Mouse (Mus musculus) kidney, embryonic 16.5 days (tissue): ENCODE results near the gene Olfr692. TPM values are rescaled to one million over a fixed set of nuclear protein-coding genes. Genes with fewer than 3 reads are reported as not detected.
"Not testable (repeated sequence)": the region's sequence is repeated elsewhere in the genome, so short reads cannot be mapped to it uniquely, and the experiment has no call there.

ENCODE experiments used
- ATAC-seq: fragments of 200-750 bp; cut with Nextera tagmentation; 2 replicates; pipeline ENCODE4 v1.8.0; 2017; ENCODE audit warnings: moderate TSS enrichment; ENCODE audit not compliant: low FRiP score, low TSS enrichment
- H3K27ac ChIP-seq: fragments of 300-500 bp; sonication (generic); 2 replicates; pipeline ENCODE4 v1.5.1; 2014; ENCODE audit warnings: low read length
- H3K27me3 ChIP-seq: fragments of 300-500 bp; sonication (generic); 2 replicates; pipeline ENCODE4 v1.6.1; 2014; ENCODE audit warnings: low read length, control low read depth, mixed read lengths; ENCODE audit not compliant: insufficient read depth
- H3K36me3 ChIP-seq: fragments of 300-500 bp; sonication (generic); 2 replicates; pipeline ENCODE4 v1.6.1; 2014; ENCODE audit warnings: low read length, control low read depth, mixed read lengths; ENCODE audit not compliant: insufficient read depth
- H3K4me1 ChIP-seq: fragments of 300-500 bp; sonication (generic); 2 replicates; pipeline ENCODE4 v1.6.1; 2014; ENCODE audit warnings: low read length, control low read depth, mixed read lengths; ENCODE audit not compliant: insufficient read depth
- H3K4me2 ChIP-seq: fragments of 300-500 bp; sonication (generic); replicated peaks from 2 replicates; pipeline ENCODE4 v1.6.1; 2014; ENCODE audit warnings: low read depth, low read length
- H3K4me3 ChIP-seq: fragments of 300-500 bp; sonication (generic); 2 replicates; pipeline ENCODE4 v1.5.1; 2014; ENCODE audit warnings: mild to moderate bottlenecking, low read length
- H3K9ac ChIP-seq: fragments of 300-500 bp; sonication (generic); replicated peaks from 2 replicates; pipeline ENCODE4 v1.6.1; 2014; ENCODE audit warnings: low read length
- H3K9me3 ChIP-seq: fragments of 300-500 bp; sonication (generic); 2 replicates; pipeline ENCODE4 v1.6.1; 2016; ENCODE audit warnings: low read length, control low read depth
- WGBS: fragments of 180-500 bp; shearing (Covaris S2); extraction: QIAGEN DNeasy Blood & Tissue Kit; methylation state at CpG from one replicate; pipeline ENCODE4 v1.1.7; 2014; 5-methylcytosine and 5-hydroxymethylcytosine counted together
- polyA plus RNA-seq: library from polyadenylated mRNA; unstranded; fragments of >200 nt; fragmentation: Nextera tagmentation; extraction: Ambion mirVana; gene quantifications from 2 replicates; pipeline ENCODE4 v1.2.1, GENCODE M21; 2015

Olfr692 gene
- polyA plus RNA-seq = not detected in 2 replicates

- Histone ChIP-seq H3K4me1 (no peaks in the 10 kb centered on the region), H3K27ac (no peak within 1 kb of the TSS), H3K9ac (no peak within 1 kb of the TSS), H3K27me3 (no peaks in the 10 kb centered on the region), H3K4me3 (no peak within 1 kb of the TSS), H3K36me3 (no peaks in the 10 kb centered on the region), H3K4me2 (no peak within 1 kb of the TSS), H3K9me3 (no peaks in the 10 kb centered on the region)
- ATAC-seq = no peak
- 96% methylated on average over 1 of the region's 1 CpGs for WGBS
These were observed at the start of gene Olfr692 for GRCm38 (mm10) chr7:105367930-105368329. Olfr692 (plus strand) TSS chr7:105368230.

- Histone ChIP-seq H3K4me2 (no peak overlapping the region), H3K27ac (no peak overlapping the region), H3K4me3 (no peak overlapping the region), H3K9me3 (no peaks in the 10 kb centered on the region), H3K4me1 (no peaks in the 10 kb centered on the region), H3K27me3 (no peaks in the 10 kb centered on the region), H3K36me3 (no peaks in the 10 kb centered on the region), H3K9ac (no peak overlapping the region)
- 70% methylated on average over 2 of the region's 2 CpGs for WGBS
- no peak for ATAC-seq
These were observed 42.7 kb upstream of the Olfr692 start for GRCm38 (mm10) chr7:105325302-105325701.

- H3K27ac ChIP-seq = no peak within 1 kb of the TSS
- ATAC-seq = no peak
- no peaks in the 10 kb centered on the region for H3K4me1 ChIP-seq
- H3K4me2 ChIP-seq = no peak within 1 kb of the TSS
- WGBS = 84% methylated on average over 1 of the region's 1 CpGs
- no peaks in the 10 kb centered on the region for H3K27me3 ChIP-seq
- no peaks in the 10 kb centered on the region for H3K36me3 ChIP-seq
- no peak within 1 kb of the TSS for H3K9ac ChIP-seq
- H3K9me3 ChIP-seq = no peaks in the 10 kb centered on the region
- H3K4me3 ChIP-seq = no peak within 1 kb of the TSS
These were observed 34.0 kb upstream of the Olfr692 start, which contains the start of gene Olfr690 for GRCm38 (mm10) chr7:105334004-105334403. Olfr690 (minus strand) TSS chr7:105334104.

GRCm38 (mm10) chr7:105342170-105342569 is 25.9 kb upstream of the Olfr692 start, which contains the start of gene Olfr691:
Olfr691 (minus strand) TSS chr7:105342270.
- H3K9ac ChIP-seq = no peak within 1 kb of the TSS
- WGBS = 55% methylated on average over 1 of the region's 1 CpGs
- H3K36me3 ChIP-seq = no peaks in the 10 kb centered on the region
- H3K4me1 ChIP-seq = no peaks in the 10 kb centered on the region
- H3K27me3 ChIP-seq = no peaks in the 10 kb centered on the region
- H3K9me3 ChIP-seq = no peaks in the 10 kb centered on the region
- no peak for ATAC-seq
- no peak within 1 kb of the TSS for H3K27ac ChIP-seq
- no peak within 1 kb of the TSS for H3K4me2 ChIP-seq
- no peak within 1 kb of the TSS for H3K4me3 ChIP-seq

- Histone ChIP-seq H3K4me2 (no peak overlapping the region), H3K9me3 (no peaks in the 10 kb centered on the region), H3K27ac (no peak overlapping the region), H3K4me3 (no peak overlapping the region), H3K9ac (no peak overlapping the region), H3K4me1 (no peaks in the 10 kb centered on the region), H3K36me3 (no peaks in the 10 kb centered on the region), H3K27me3 (no peaks in the 10 kb centered on the region)
- 68% methylated on average over 2 of the region's 2 CpGs for WGBS
- no peak for ATAC-seq
These were observed 25.3 kb upstream of the Olfr692 start for GRCm38 (mm10) chr7:105342752-105343151.

GRCm38 (mm10) chr7:105356064-105356463 is 12.0 kb upstream of the Olfr692 start:
- H3K4me3 ChIP-seq, H3K9ac ChIP-seq, H3K27me3 ChIP-seq, H3K36me3 ChIP-seq, H3K27ac ChIP-seq, H3K4me2 ChIP-seq, H3K9me3 ChIP-seq, H3K4me1 ChIP-seq, ATAC-seq: not testable (repeated sequence)
- no CpG with 5 or more reads among the region's 5 CpGs for WGBS

- not testable (repeated sequence) for H3K27ac ChIP-seq, H3K27me3 ChIP-seq, H3K4me1 ChIP-seq, H3K36me3 ChIP-seq, ATAC-seq, H3K9me3 ChIP-seq, H3K4me2 ChIP-seq, H3K9ac ChIP-seq, H3K4me3 ChIP-seq
- 96% methylated on average over 1 of the region's 2 CpGs for WGBS
These were observed 11.5 kb upstream of the Olfr692 start for GRCm38 (mm10) chr7:105356487-105356886.

DNA sequence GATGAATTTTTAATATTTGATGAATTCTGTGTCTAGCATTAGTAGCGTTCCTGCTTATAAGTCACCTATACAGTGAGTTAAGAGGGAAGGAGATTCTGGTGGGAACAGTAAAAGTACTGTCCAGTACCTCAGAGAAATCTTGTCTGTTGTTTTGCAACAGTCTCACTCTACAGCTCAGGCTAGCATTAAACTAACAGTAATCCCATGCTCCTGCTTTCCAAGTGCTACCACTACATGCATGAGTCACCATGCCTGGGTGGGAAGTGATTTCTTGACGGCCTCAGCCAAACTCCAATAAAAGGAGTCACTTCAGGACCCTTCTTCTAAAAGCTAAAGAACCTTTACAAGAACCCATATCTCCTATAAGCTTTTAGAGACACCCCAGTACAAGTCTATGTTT is 6.3 kb upstream of the Olfr692 start:
- no peak for ATAC-seq
- Histone ChIP-seq H3K4me2 (no peak overlapping the region), H3K4me1 (no peaks in the 10 kb centered on the region), H3K27ac (no peak overlapping the region), H3K9me3 (no peaks in the 10 kb centered on the region), H3K4me3 (no peak overlapping the region), H3K36me3 (no peaks in the 10 kb centered on the region), H3K9ac (no peak overlapping the region), H3K27me3 (no peaks in the 10 kb centered on the region)
- 74% methylated on average over 2 of the region's 2 CpGs for WGBS

DNA sequence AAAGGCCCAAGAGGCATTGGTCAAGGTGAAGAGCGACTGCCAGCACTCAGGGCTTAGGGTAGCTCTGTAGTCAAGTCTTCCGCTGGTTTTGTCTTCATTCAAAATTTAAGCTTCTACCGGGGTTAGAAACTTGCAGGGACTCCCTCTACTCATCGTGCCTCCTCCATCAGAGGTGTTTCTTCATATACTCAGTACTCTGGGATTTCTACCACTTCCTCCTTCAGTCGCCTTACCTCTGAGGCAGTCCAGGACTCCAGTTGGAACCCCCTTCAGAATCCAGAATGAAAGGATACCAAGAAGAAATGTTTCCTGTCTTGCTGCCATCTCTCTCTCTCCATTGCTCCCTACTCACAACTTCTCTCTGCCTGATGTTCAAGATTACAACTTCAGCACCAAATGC is 762 bp upstream of the Olfr692 start:
- no peak for ATAC-seq
- H3K9me3 ChIP-seq = no peaks in the 10 kb centered on the region
- 84% methylated on average over 5 of the region's 5 CpGs for WGBS

DNA sequence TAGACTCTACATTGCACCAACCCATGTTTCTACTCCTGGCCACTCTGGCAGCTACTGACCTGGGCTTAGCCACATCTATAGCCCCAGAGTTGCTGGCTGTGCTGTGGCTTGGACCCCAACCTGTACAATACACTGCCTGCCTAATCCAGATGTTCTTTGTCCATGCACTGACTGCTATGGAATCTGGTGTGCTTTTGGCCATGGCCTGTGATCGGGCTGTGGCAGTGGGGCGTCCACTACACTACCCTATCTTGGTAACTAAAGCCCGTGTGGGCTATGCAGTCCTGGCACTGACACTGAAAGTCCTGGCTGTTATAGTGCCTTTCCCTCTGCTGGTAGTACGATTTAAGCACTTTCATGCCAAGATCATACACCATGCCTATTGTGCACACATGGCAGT is 491 bp downstream of the Olfr692 start:
- 93% methylated on average over 4 of the region's 4 CpGs for WGBS

More for the DNA sequence above, 762 bp upstream of the Olfr692 start:
- H3K27me3 ChIP-seq = no peaks in the 10 kb centered on the region
- H3K27ac ChIP-seq = no peak overlapping the region
- H3K36me3 ChIP-seq = no peaks in the 10 kb centered on the region
- no peak overlapping the region for H3K4me2 ChIP-seq
- no peak overlapping the region for H3K9ac ChIP-seq
- no peaks in the 10 kb centered on the region for H3K4me1 ChIP-seq
- H3K4me3 ChIP-seq = no peak overlapping the region

More for the DNA sequence above, 491 bp downstream of the Olfr692 start:
- Histone ChIP-seq H3K4me3 (no peak overlapping the region), H3K4me2 (no peak overlapping the region), H3K9ac (no peak overlapping the region), H3K36me3 (0 out of 2 replicates have a peak, but pooled peaks cover 2% of the 10 kb centered on the region), H3K9me3 (no peaks in the 10 kb centered on the region), H3K4me1 (no peaks in the 10 kb centered on the region), H3K27ac (no peak overlapping the region), H3K27me3 (no peaks in the 10 kb centered on the region)
- ATAC-seq = no peak
